Mouse (Mus musculus) right cerebral cortex, postnatal 10 days (tissue): ENCODE measurements around the gene Tapbp.
"Not testable (repeated sequence)": the region's sequence is repeated elsewhere in the genome, so short reads cannot be mapped to it uniquely, and the experiment has no call there.

Experiments used
- DNase-seq, 2 experiments: peaks; one replicate each; pipeline ENCODE4 v3.0.0; 2021; ENCODE audit warnings: low spot score in 2 of 2

Tapbp gene

GRCm38 (mm10) chr17:33941381-33941780 lies 25.7 kb downstream of the Tapbp start:
- DNase-seq = no peak

- DNase-seq = no peak
Observed at GRCm38 (mm10) chr17:33943454-33943853, 27.8 kb downstream of the Tapbp start.

- DNase-seq = no peak
Observed at GRCm38 (mm10) chr17:33947430-33948089, 31.9 kb downstream of the Tapbp start.

- DNase-seq = no peak
Observed at GRCm38 (mm10) chr17:33948090-33948904, 32.6 kb downstream of the Tapbp start.

- no peak for DNase-seq
Observed at GRCm38 (mm10) chr17:33948905-33949537, 33.3 kb downstream of the Tapbp start.

GRCm38 (mm10) chr17:33950131-33950625 lies 34.5 kb downstream of the Tapbp start:
- DNase-seq = no peak

- DNase-seq = peak; percentile 89
Observed at GRCm38 (mm10) chr17:33951021-33951946, 35.6 kb downstream of the Tapbp start, which contains the start of gene B3galt4. Gene B3galt4, minus strand, starts transcription at chr17:33951488.

GRCm38 (mm10) chr17:33952015-33952414 lies 36.3 kb downstream of the Tapbp start:
- not testable (repeated sequence) for DNase-seq

- DNase-seq = peak in 1 of 2 experiments; percentile 20
Observed at GRCm38 (mm10) chr17:33952879-33953278, 37.2 kb downstream of the Tapbp start.

GRCm38 (mm10) chr17:33953310-33953709 lies 37.6 kb downstream of the Tapbp start:
- DNase-seq = peak in 1 of 2 experiments; percentile 21

GRCm38 (mm10) chr17:33953961-33954565 lies 38.4 kb downstream of the Tapbp start:
- no peak for DNase-seq

GRCm38 (mm10) chr17:33954646-33955554 lies 39.2 kb downstream of the Tapbp start:
- peak in 1 of 2 experiments; percentile 52 for DNase-seq

GRCm38 (mm10) chr17:33955555-33956214 lies 40.0 kb downstream of the Tapbp start, which contains the start of the genes Vps52 and Rps18:
Gene Vps52, plus strand, starts transcription at chr17:33955812.
Gene Rps18, minus strand, starts transcription at chr17:33956001.
- DNase-seq = peak; percentile 97 to 98

GRCm38 (mm10) chr17:33956336-33956735 lies 40.6 kb downstream of the Tapbp start:
- no peak for DNase-seq

- no peak for DNase-seq
Observed at GRCm38 (mm10) chr17:33957493-33957892, 41.8 kb downstream of the Tapbp start.

- peak in 1 of 2 experiments; percentile 25 for DNase-seq
Observed at GRCm38 (mm10) chr17:33958451-33958850, 42.8 kb downstream of the Tapbp start.

- peak in 1 of 2 experiments; percentile 35 for DNase-seq
Observed at GRCm38 (mm10) chr17:33959135-33959534, 43.4 kb downstream of the Tapbp start.

- peak in 1 of 2 experiments; percentile 21 for DNase-seq
Observed at GRCm38 (mm10) chr17:33959948-33960347, 44.2 kb downstream of the Tapbp start.

GRCm38 (mm10) chr17:33962876-33963275 lies 47.2 kb downstream of the Tapbp start:
- no peak for DNase-seq
